Mouse (Mus musculus): ENCODE data around the gene Gabrb1. TPM values are rescaled to one million over a fixed set of nuclear protein-coding genes. Genes with fewer than 3 reads are reported as not detected.
"Not testable (repeated sequence)": the region's sequence is repeated elsewhere in the genome, so short reads cannot be mapped to it uniquely, and the experiment has no call there.

Gene Gabrb1
- polyA plus RNA-seq, 1 experiment: 0.22 TPM

- DNase-seq (ENCODE audit: low spot score): no peak
Measured at GRCm38 (mm10) chr5:72036954-72037353, 379.0 kb downstream of the Gabrb1 start.

DNA sequence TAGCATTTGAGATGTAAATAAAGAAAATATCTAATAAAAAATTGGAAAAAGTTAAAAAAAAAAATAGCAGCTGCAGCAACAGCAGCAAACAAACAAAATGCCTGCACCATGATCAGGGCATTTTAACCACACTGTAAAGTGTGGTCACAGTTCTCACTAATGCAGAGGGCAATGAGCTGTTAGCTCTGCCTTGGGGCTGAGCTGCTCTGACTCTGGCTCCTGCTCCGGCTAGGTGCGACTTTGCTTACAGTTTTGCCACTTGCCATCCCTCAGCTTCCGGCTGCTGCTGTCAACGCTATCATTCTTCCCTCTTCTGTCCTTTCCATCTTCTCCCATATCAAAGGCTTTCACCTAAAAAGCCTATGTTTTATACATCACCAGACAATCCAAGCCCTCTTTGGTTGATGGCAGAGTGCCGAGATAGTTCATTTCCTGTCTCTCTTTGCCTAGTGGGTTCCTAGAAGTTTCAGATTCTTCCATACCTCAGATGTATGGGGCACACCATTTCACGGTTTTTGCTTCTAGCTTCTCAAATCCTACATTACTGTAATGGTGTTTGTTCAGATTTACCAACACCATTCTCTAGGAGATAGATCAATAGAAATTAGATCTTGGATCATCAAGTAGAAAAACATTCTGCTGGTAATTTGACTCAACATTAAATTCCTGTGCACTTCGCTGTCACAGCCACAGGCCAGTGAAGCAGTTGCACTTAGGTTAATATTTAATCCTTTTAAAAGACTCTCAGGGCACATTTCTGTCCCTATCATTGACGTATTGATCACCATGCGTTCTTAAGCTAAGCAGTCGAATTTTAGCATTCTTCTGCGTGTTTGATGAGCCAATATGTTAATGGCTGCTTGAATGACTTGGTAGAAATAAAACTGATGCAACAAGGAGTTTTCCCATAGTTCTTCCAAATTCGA, 385.6 kb downstream of the Gabrb1 start:
- DNase-seq (ENCODE audit: low spot score): no peak

DNA sequence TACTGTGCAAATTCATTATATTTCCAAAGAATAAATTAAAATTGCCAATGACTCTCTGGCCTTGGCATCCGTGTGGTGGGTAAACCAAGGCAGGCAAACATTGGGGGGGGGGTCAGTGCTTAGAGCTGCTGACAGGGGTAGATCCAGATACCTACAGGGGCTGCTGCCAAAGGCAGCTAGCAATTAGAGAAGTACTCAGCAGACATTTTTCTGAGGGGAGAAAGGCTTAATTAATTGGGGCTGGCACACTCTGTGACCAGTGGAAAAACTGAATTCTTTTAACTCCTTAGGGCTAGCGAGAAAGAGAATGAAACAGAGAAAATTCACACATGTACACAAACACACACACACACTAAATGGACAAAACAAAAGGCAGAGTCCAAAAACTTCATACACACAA, 388.3 kb downstream of the Gabrb1 start:
- DNase-seq (ENCODE audit: low spot score): no peak

- DNase-seq (ENCODE audit: low spot score): no peak
Measured at GRCm38 (mm10) chr5:72064079-72064478, 406.2 kb downstream of the Gabrb1 start.

DNA sequence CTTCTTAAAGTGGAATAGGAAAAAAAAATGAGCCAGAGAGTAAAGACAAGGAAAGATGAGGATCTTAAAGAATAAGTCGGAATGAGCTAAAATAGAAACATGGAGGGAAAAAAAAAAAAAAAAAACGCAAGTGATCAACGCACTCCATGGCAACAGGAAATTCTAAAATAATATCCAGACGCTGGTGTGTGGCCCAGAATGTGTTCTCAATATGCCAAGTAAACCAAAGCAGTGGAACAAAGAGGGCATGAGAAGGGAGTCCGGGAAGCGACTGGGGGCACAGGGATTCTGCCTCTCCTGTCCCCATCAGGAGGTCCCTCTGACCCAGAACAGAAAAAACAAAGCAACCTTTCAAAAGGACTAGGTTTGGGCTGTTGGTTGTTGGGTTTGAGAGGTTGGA, 410.9 kb downstream of the Gabrb1 start:
- no peak for DNase-seq (ENCODE audit: low spot score)

GRCm38 (mm10) chr5:72069398-72069797, 411.5 kb downstream of the Gabrb1 start:
- not testable (repeated sequence) for DNase-seq (ENCODE audit: low spot score)

GRCm38 (mm10) chr5:72076781-72077180, 418.9 kb downstream of the Gabrb1 start:
- no peak for DNase-seq (ENCODE audit: low spot score)

DNA sequence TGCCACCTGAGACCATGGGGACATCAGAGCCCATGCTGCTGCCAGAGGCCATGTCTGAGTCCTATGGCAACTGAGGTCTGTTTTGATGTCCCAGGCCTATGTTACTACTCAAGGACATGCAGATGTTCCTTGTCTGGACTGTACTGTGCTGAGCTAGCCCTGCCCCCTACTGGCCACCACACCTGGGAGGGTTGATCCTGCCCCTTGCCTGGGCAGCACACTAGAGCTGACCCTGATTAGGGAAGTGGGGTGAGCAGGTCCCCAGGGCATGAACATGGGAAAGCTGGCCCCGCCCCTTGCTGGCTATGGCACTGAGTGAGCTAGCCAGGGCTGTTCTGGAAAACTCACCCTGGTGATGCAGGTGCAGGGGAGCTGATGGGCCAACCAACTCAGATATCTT, 428.6 kb downstream of the Gabrb1 start:
- DNase-seq (ENCODE audit: low spot score): no peak

DNA sequence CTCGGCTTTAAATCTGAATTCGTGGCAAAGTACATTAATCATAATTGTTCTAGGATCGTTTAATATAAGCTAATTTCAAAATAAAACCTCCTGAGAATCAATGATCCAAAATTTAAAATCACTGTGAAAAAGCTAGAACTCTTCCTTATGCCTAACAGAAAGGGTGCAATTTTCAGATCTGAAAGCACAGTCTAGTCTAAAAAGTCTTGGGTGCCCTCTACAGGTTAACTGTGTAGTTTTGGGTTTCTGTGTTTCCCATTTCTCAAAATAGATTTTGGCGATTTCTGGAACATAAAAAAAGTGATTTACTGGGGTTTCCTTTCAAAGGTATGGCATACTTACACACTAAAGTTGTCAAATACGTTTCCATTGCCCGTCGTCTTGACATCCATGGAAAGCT, 436.7 kb downstream of the Gabrb1 start:
- no peak for DNase-seq (ENCODE audit: low spot score)

GRCm38 (mm10) chr5:72095015-72095414, 437.1 kb downstream of the Gabrb1 start:
- no peak for DNase-seq (ENCODE audit: low spot score)

- DNase-seq (ENCODE audit: low spot score): no peak
Measured at GRCm38 (mm10) chr5:72104274-72104921, 446.5 kb downstream of the Gabrb1 start.

GRCm38 (mm10) chr5:72122414-72123037, 464.6 kb downstream of the Gabrb1 start:
- DNase-seq (ENCODE audit: low spot score): no peak

GRCm38 (mm10) chr5:72126681-72127080, 468.8 kb downstream of the Gabrb1 start:
- DNase-seq (ENCODE audit: low spot score): no peak

DNA sequence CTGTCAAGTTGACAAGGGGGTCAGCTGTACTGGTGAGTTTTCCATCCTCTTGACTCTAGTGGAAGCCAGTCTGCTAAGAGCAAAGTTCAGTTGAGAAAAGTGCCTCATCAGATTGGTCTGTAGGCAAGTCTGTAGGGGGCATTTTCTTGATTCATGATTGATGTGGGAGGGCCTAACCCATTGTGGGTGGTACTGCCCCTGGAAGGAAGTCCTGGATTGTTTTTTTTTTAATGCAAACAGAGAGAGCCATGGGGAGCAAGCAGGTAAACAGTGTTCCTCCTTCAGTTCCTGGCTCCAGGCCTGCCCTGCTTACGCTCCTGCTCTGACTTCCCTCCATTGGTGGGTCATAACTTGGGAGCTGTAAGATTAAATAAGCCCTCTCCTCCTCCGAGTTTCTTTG, 476.0 kb downstream of the Gabrb1 start:
- no peak for DNase-seq (ENCODE audit: low spot score)

DNA sequence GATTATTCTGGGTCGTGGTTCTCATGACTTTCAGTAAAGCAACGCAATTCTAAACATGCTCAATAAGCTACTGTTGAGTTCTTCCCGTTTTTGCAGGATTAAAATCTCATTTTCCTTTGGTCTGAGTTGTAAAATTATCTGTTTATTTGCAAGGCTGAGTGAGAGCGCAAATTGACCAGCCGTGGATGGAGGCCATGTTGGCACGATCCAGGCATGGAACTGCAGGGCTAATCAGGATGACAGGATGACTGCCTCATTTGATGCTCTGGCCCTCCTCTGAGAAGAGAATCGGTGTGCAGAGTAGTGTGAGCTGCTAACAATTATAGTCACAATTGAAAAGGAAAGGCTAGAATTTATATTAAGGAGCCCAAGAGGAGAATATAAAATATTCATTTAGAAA, 480.3 kb downstream of the Gabrb1 start:
- no peak for DNase-seq (ENCODE audit: low spot score)

GRCm38 (mm10) chr5:72139619-72140018, 481.7 kb downstream of the Gabrb1 start:
- DNase-seq (ENCODE audit: low spot score): no peak

DNA sequence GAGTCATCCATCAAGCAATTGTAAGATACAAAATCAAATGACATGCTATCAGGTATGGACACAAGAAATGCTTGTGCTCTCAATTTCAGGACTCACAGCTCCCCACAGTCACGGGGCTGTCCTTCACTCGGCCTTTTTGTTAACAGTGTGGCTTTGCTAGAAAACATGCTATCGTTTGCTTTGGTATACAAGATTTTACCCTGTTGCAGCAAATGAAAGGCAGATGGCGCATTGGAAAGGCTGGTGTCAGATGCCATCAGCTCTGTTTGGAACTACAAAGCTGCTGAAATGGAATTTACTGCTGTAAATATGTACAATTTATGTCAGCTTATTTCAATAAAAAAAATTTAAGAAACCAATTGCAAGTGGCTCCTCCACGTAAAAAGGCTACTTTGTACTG, 490.8 kb downstream of the Gabrb1 start:
- no peak for DNase-seq (ENCODE audit: low spot score)

DNA sequence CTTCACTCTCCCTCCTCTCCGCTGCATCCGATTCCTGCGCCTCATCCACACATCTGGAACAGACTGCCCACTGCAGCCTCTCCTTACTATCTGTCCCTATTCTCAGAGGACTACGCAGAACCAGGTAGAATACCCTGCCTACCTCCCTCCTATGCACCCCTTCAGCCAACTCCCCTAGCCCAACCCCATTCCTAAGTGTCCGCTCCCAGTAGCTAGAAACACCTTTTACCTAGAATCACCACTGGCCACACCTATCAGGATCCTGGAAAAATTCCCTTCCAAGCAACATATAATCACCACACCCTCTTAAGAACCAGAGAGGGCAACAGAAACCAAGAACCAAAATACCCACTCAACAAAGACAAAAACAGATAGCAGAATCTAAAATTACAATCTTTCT, 493.0 kb downstream of the Gabrb1 start:
- no peak for DNase-seq (ENCODE audit: low spot score)

DNA sequence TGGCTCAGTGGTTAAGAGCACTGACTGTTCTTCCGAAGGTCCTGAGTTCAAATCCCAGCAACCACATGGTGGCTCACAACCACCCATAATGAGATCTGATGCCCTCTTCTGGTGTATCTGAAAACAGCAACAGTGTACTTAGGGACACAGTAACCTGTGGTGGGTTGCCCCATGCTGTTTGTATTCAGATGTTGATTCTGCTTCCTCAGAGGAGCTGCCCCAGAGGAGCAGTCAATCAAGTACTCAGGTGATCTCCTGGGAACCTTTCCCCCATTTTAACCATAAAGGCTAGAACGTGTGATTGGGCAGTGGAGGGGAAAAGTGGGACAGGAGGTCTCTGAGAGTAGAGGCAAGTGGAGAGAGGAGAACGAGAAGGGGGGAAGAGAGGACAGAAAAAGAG, 497.8 kb downstream of the Gabrb1 start:
- not testable (repeated sequence) for DNase-seq (ENCODE audit: low spot score)

GRCm38 (mm10) chr5:72156598-72156997, 498.7 kb downstream of the Gabrb1 start:
- no peak for DNase-seq (ENCODE audit: low spot score)

GRCm38 (mm10) chr5:72158667-72159066, 500.8 kb downstream of the Gabrb1 start:
- no peak for DNase-seq (ENCODE audit: low spot score)

- DNase-seq (ENCODE audit: low spot score): no peak
Measured at GRCm38 (mm10) chr5:72159537-72159936, 501.6 kb downstream of the Gabrb1 start.
